Mouse (Mus musculus) ES-Bruce4 (cell line): ENCODE results near the gene Src. TPM values are rescaled to one million over a fixed set of nuclear protein-coding genes. Genes with fewer than 3 reads are reported as not detected.

Experiments used
- H3K27ac ChIP-seq: 2 replicates; pipeline ENCODE4 v1.5.1; 2012; ENCODE audit warnings: low read length, inconsistent platforms; ENCODE audit not compliant: insufficient read depth
- H3K27me3 ChIP-seq: 2 replicates; pipeline ENCODE4 v1.6.1; 2012; ENCODE audit warnings: mild to moderate bottlenecking, low read length, inconsistent platforms; ENCODE audit not compliant: control insufficient read depth, poor library complexity, insufficient read depth, severe bottlenecking
- H3K36me3 ChIP-seq: 2 replicates; pipeline ENCODE4 v1.6.1; 2012; ENCODE audit warnings: inconsistent platforms, mild to moderate bottlenecking, low read length, moderate library complexity; ENCODE audit not compliant: control insufficient read depth, poor library complexity, insufficient read depth, severe bottlenecking
- H3K4me1 ChIP-seq: one replicate; pipeline ENCODE4 v1.8.1; 2011; ENCODE audit warnings: low read length; ENCODE audit not compliant: control insufficient read depth, insufficient read depth
- H3K4me3 ChIP-seq: 2 replicates; pipeline ENCODE4 v1.5.1; 2011; ENCODE audit warnings: low read depth, mild to moderate bottlenecking, low read length
- H3K9ac ChIP-seq: 2 replicates; pipeline ENCODE4 v1.6.1; 2012; ENCODE audit warnings: low read depth, mild to moderate bottlenecking, inconsistent platforms; ENCODE audit not compliant: poor library complexity, severe bottlenecking
- H3K9me3 ChIP-seq: replicated peaks from 2 replicates; pipeline ENCODE4 v1.6.1; 2012; ENCODE audit warnings: mild to moderate bottlenecking, low read length, inconsistent platforms; ENCODE audit not compliant: control insufficient read depth, poor library complexity, insufficient read depth, severe bottlenecking
- CTCF ChIP-seq: IDR thresholded peaks from one replicate; pipeline ENCODE4 v1.8.1; 2011; ENCODE audit warnings: low read depth, low read length
- EP300 ChIP-seq: IDR thresholded peaks from 2 replicates; pipeline ENCODE4 v1.6.1; 2011; ENCODE audit warnings: low read depth, low read length; ENCODE audit not compliant: insufficient read depth
- POLR2A ChIP-seq: IDR thresholded peaks from one replicate; pipeline ENCODE4 v1.8.1; 2011; ENCODE audit warnings: low read length; ENCODE audit not compliant: insufficient read depth
- polyA plus RNA-seq: library from polyadenylated mRNA; stranded (reverse); fragments of >200 nt; gene quantifications from 2 replicates; pipeline ENCODE4 v1.2.4, GENCODE M21; 2011; ENCODE audit warnings: low read depth; ENCODE audit not compliant: missing spikeins, insufficient read depth, insufficient read length

The Src gene
- polyA plus RNA-seq, 1 experiment = 54.7 TPM

- no peaks in the 10 kb centered on the region for H3K27me3 ChIP-seq
- no peaks in the 10 kb centered on the region for H3K36me3 ChIP-seq
- H3K27ac ChIP-seq = no peak overlapping the region
- TF ChIP-seq POLR2A = no peak
- no peak for TF ChIP-seq CTCF
- no peak for TF ChIP-seq EP300
- no peaks in the 10 kb centered on the region for H3K9me3 ChIP-seq
- no peak overlapping the region for H3K4me3 ChIP-seq
- H3K4me1 ChIP-seq = no peaks in the 10 kb centered on the region
- H3K9ac ChIP-seq = no peak overlapping the region
Observed at GRCm38 (mm10) chr2:157498529-157498928, 80.3 kb downstream of the Src start.

GRCm38 (mm10) chr2:157500364-157500763 is 82.1 kb downstream of the Src start:
- Histone ChIP-seq H3K36me3 (no peaks in the 10 kb centered on the region), H3K27me3 (no peaks in the 10 kb centered on the region), H3K9ac (no peak overlapping the region), H3K4me3 (no peak overlapping the region), H3K4me1 (no peaks in the 10 kb centered on the region), H3K9me3 (no peaks in the 10 kb centered on the region), H3K27ac (no peak overlapping the region)
- TF ChIP-seq CTCF (no peak), POLR2A (no peak), EP300 (no peak)

- Histone ChIP-seq H3K27ac (no peak overlapping the region), H3K9ac (no peak overlapping the region)
Observed at GRCm38 (mm10) chr2:157501324-157501723, 83.1 kb downstream of the Src start.

GRCm38 (mm10) chr2:157506779-157507178 is 88.5 kb downstream of the Src start:
- Histone ChIP-seq H3K4me1 (no peaks in the 10 kb centered on the region), H3K9me3 (no peaks in the 10 kb centered on the region), H3K9ac (0 out of 2 replicates have a peak overlapping the region, but pooled peaks have one; percentile 5), H3K27me3 (no peaks in the 10 kb centered on the region), H3K27ac (no peak overlapping the region), H3K4me3 (peak overlapping the region; percentile 4; the same call in 1 of the 2 replicates), H3K36me3 (no peaks in the 10 kb centered on the region)
- no peak for TF ChIP-seq EP300
- TF ChIP-seq POLR2A = no peak
- TF ChIP-seq CTCF = no peak

More at GRCm38 (mm10) chr2:157501324-157501723, 83.1 kb downstream of the Src start:
- Histone ChIP-seq H3K4me3 (no peak overlapping the region), H3K4me1 (no peaks in the 10 kb centered on the region), H3K36me3 (no peaks in the 10 kb centered on the region), H3K27me3 (no peaks in the 10 kb centered on the region), H3K9me3 (no peaks in the 10 kb centered on the region)
- no peak for TF ChIP-seq CTCF
- no peak for TF ChIP-seq POLR2A
- TF ChIP-seq EP300 = no peak

GRCm38 (mm10) chr2:157509182-157509581 is 90.9 kb downstream of the Src start:
- no peaks in the 10 kb centered on the region for H3K36me3 ChIP-seq
- no peak overlapping the region for H3K9ac ChIP-seq
- H3K4me1 ChIP-seq = no peaks in the 10 kb centered on the region
- H3K27ac ChIP-seq = no peak overlapping the region
- H3K4me3 ChIP-seq = no peak overlapping the region
- H3K9me3 ChIP-seq = no peaks in the 10 kb centered on the region
- TF ChIP-seq EP300 (no peak), POLR2A (no peak), CTCF (no peak)
- no peaks in the 10 kb centered on the region for H3K27me3 ChIP-seq

- no peak overlapping the region for H3K4me3 ChIP-seq
- no peak for TF ChIP-seq CTCF
- TF ChIP-seq EP300 = no peak
- TF ChIP-seq POLR2A = no peak
- no peak overlapping the region for H3K9ac ChIP-seq
- H3K4me1 ChIP-seq = no peaks in the 10 kb centered on the region
- no peaks in the 10 kb centered on the region for H3K27me3 ChIP-seq
- no peaks in the 10 kb centered on the region for H3K36me3 ChIP-seq
- no peaks in the 10 kb centered on the region for H3K9me3 ChIP-seq
- H3K27ac ChIP-seq = no peak overlapping the region
Observed at GRCm38 (mm10) chr2:157510031-157510430, 91.8 kb downstream of the Src start.
